In genomic region chr5:7701776-7702175, GRCm38 (mm10) we compare ENCODE assay signal across 20 mouse cellular contexts.
"Had no signal": no experiment of that assay in that cellular context is flagged by ENCODE, and none has a peak within 500 bp of the region (broad histone marks: within the 10 kb centered on the region; RNA-seq: fewer than 3 reads in every experiment).

No protein-coding gene starts in this region.

- ATAC-seq: liver, postnatal 0 days; lung, postnatal 0 days; midbrain, embryonic 13.5 days; midbrain, embryonic 16.5 days had no signal

- H3K4me3 ChIP-seq: liver, embryonic 15.5 days; lung, embryonic 15.5 days; midbrain, embryonic 10.5 days; midbrain, embryonic 13.5 days; myocyte; neural tube, embryonic 13.5 days; neural tube, embryonic 15.5 days had no signal

- H3K9me3 ChIP-seq: liver, embryonic 15.5 days; lung, embryonic 15.5 days; midbrain, embryonic 10.5 days; midbrain, embryonic 13.5 days; neural tube, embryonic 13.5 days; neural tube, embryonic 15.5 days had no signal

- H3K4me1 ChIP-seq: liver, embryonic 15.5 days; lung, embryonic 15.5 days; midbrain, embryonic 10.5 days; midbrain, embryonic 13.5 days; neural tube, embryonic 13.5 days; neural tube, embryonic 15.5 days had no signal

- H3K9ac ChIP-seq: liver, embryonic 15.5 days; liver, postnatal 0 days; lung, embryonic 15.5 days; midbrain, embryonic 13.5 days; neural tube, embryonic 13.5 days; neural tube, embryonic 15.5 days had no signal

- DNase-seq: liver, postnatal 0 days; lung, adult 2 months; lung, postnatal 4 days; retina, postnatal 1 day; right cerebral cortex, adult 18-20 months; right cerebral cortex, postnatal 25 days; right cerebral cortex, postnatal 4 days; spleen, adult 18-20 months; thymus, adult 18-20 months; thymus, postnatal 14 days; thymus, postnatal 36 days had no signal

- H3K4me2 ChIP-seq: liver, embryonic 15.5 days; lung, embryonic 15.5 days; midbrain, embryonic 13.5 days; neural tube, embryonic 13.5 days; neural tube, embryonic 15.5 days had no signal

- H3K36me3 ChIP-seq: liver, embryonic 15.5 days; lung, embryonic 15.5 days; midbrain, embryonic 10.5 days; midbrain, embryonic 13.5 days; neural tube, embryonic 13.5 days; neural tube, embryonic 15.5 days had no signal

- H3K27ac ChIP-seq: liver, embryonic 15.5 days; lung, embryonic 15.5 days; midbrain, embryonic 10.5 days; midbrain, embryonic 13.5 days; neural tube, embryonic 13.5 days; neural tube, embryonic 15.5 days had no signal

- H3K27me3 ChIP-seq: liver, embryonic 15.5 days; lung, embryonic 15.5 days; midbrain, embryonic 13.5 days; neural tube, embryonic 13.5 days; neural tube, embryonic 15.5 days had no signal
